Mouse (Mus musculus): ENCODE results near the gene Lrrc17. TPM values are rescaled to one million over a fixed set of nuclear protein-coding genes. Genes with fewer than 3 reads are reported as not detected.

Gene Lrrc17
- 85.1 and 88.5 TPM in 2 replicates for polyA plus RNA-seq (2016; fragmentation: Nextera tagmentation; extraction: Ambion mirVana)

GRCm38 (mm10) chr5:21543409-21544201 lies at the start of gene Lrrc17:
Gene Lrrc17, plus strand, starts transcription at chr5:21543559.
- Histone ChIP-seq H3K9me3 (no peaks in the 10 kb centered on the region), H3K9ac (peak within 1 kb of the TSS; percentile 52), H3K4me2 (replicated peaks) (peak within 1 kb of the TSS; percentile 49), H3K4me3 (peak within 1 kb of the TSS; percentile 46), H3K36me3 (peaks cover 15% of the 10 kb centered on the region), H3K4me1 (peaks cover 28% of the 10 kb centered on the region; the same call in 1 of the 2 replicates), H3K27me3 (no peaks in the 10 kb centered on the region), H3K27ac (peak within 1 kb of the TSS; percentile 92)
- WGBS: 22% methylated on average over 17 of the region's 17 CpGs
- peak; percentile 92 for ATAC-seq (ENCODE audit: insufficient number of reproducible peaks, insufficient read depth, low FRiP score, low TSS enrichment)

- H3K27me3 ChIP-seq: no peaks in the 10 kb centered on the region
- H3K27ac ChIP-seq: no peak overlapping the region
- H3K9ac ChIP-seq: no peak overlapping the region
- H3K4me3 ChIP-seq: no peak overlapping the region
- no peaks in the 10 kb centered on the region for H3K9me3 ChIP-seq
- H3K4me1 ChIP-seq: peaks cover 32% of the 10 kb centered on the region
- no peak overlapping the region for H3K4me2 ChIP-seq (replicated peaks)
- 28% methylated on average over 3 of the region's 3 CpGs for WGBS
- no peaks in the 10 kb centered on the region for H3K36me3 ChIP-seq
- ATAC-seq (ENCODE audit: insufficient number of reproducible peaks, insufficient read depth, low FRiP score, low TSS enrichment): no peak
Measured at GRCm38 (mm10) chr5:21494781-21495180, 48.6 kb upstream of the Lrrc17 start.

GRCm38 (mm10) chr5:21496321-21496720 lies 47.0 kb upstream of the Lrrc17 start:
- peaks cover 28% of the 10 kb centered on the region for H3K4me1 ChIP-seq
- no peak overlapping the region for H3K9ac ChIP-seq
- H3K27me3 ChIP-seq: no peaks in the 10 kb centered on the region
- WGBS: 28% methylated on average over 6 of the region's 6 CpGs
- H3K36me3 ChIP-seq: no peaks in the 10 kb centered on the region
- no peak overlapping the region for H3K4me3 ChIP-seq
- no peak overlapping the region for H3K4me2 ChIP-seq (replicated peaks)
- no peaks in the 10 kb centered on the region for H3K9me3 ChIP-seq
- H3K27ac ChIP-seq: peak overlapping the region; percentile 75
- ATAC-seq (ENCODE audit: insufficient number of reproducible peaks, insufficient read depth, low FRiP score, low TSS enrichment): 0 out of 2 replicates have a peak, but pooled peaks have one; percentile 18

- Histone ChIP-seq H3K27ac (peak overlapping the region; percentile 75), H3K9ac (no peak overlapping the region), H3K4me3 (no peak overlapping the region), H3K4me2 (replicated peaks) (no peak overlapping the region), H3K27me3 (no peaks in the 10 kb centered on the region), H3K36me3 (no peaks in the 10 kb centered on the region), H3K9me3 (no peaks in the 10 kb centered on the region), H3K4me1 (peaks cover 32% of the 10 kb centered on the region)
- ATAC-seq (ENCODE audit: insufficient number of reproducible peaks, insufficient read depth, low FRiP score, low TSS enrichment): no peak
- WGBS: 43% methylated on average over 3 of the region's 3 CpGs
Measured at GRCm38 (mm10) chr5:21496881-21497280, 46.5 kb upstream of the Lrrc17 start.

GRCm38 (mm10) chr5:21498490-21498889 lies 44.9 kb upstream of the Lrrc17 start:
- no peak overlapping the region for H3K9ac ChIP-seq
- no peak overlapping the region for H3K27ac ChIP-seq
- 88% methylated on average over 2 of the region's 2 CpGs for WGBS
- H3K9me3 ChIP-seq: no peaks in the 10 kb centered on the region
- H3K4me3 ChIP-seq: no peak overlapping the region
- H3K27me3 ChIP-seq: no peaks in the 10 kb centered on the region
- ATAC-seq (ENCODE audit: insufficient number of reproducible peaks, insufficient read depth, low FRiP score, low TSS enrichment): no peak
- H3K4me1 ChIP-seq: peaks cover 32% of the 10 kb centered on the region
- H3K36me3 ChIP-seq: no peaks in the 10 kb centered on the region
- no peak overlapping the region for H3K4me2 ChIP-seq (replicated peaks)

- no peaks in the 10 kb centered on the region for H3K27me3 ChIP-seq
- no peak overlapping the region for H3K27ac ChIP-seq
- no peaks in the 10 kb centered on the region for H3K9me3 ChIP-seq
- H3K4me2 ChIP-seq (replicated peaks): no peak overlapping the region
- H3K9ac ChIP-seq: no peak overlapping the region
- peaks cover 32% of the 10 kb centered on the region for H3K4me1 ChIP-seq
- ATAC-seq (ENCODE audit: insufficient number of reproducible peaks, insufficient read depth, low FRiP score, low TSS enrichment): no peak
- H3K4me3 ChIP-seq: no peak overlapping the region
- WGBS: 89% methylated on average over 11 of the region's 11 CpGs
- no peaks in the 10 kb centered on the region for H3K36me3 ChIP-seq
Measured at GRCm38 (mm10) chr5:21498925-21499324, 44.4 kb upstream of the Lrrc17 start.

GRCm38 (mm10) chr5:21500133-21500532 lies 43.2 kb upstream of the Lrrc17 start:
- no peaks in the 10 kb centered on the region for H3K9me3 ChIP-seq

GRCm38 (mm10) chr5:21500941-21501340 lies 42.4 kb upstream of the Lrrc17 start:
- Histone ChIP-seq H3K27ac (0 out of 2 replicates have a peak overlapping the region, but pooled peaks have one; percentile 26), H3K4me1 (peaks cover 22% of the 10 kb centered on the region), H3K4me2 (replicated peaks) (no peak overlapping the region), H3K9me3 (no peaks in the 10 kb centered on the region), H3K9ac (no peak overlapping the region), H3K36me3 (no peaks in the 10 kb centered on the region), H3K4me3 (no peak overlapping the region), H3K27me3 (no peaks in the 10 kb centered on the region)
- WGBS: 83% methylated on average over 2 of the region's 2 CpGs
- ATAC-seq (ENCODE audit: insufficient number of reproducible peaks, insufficient read depth, low FRiP score, low TSS enrichment): no peak

More at GRCm38 (mm10) chr5:21500133-21500532, 43.2 kb upstream of the Lrrc17 start:
- H3K4me2 ChIP-seq (replicated peaks): no peak overlapping the region
- 80% methylated on average over 10 of the region's 10 CpGs for WGBS
- no peaks in the 10 kb centered on the region for H3K36me3 ChIP-seq
- no peak overlapping the region for H3K27ac ChIP-seq
- ATAC-seq (ENCODE audit: insufficient number of reproducible peaks, insufficient read depth, low FRiP score, low TSS enrichment): no peak
- peaks cover 29% of the 10 kb centered on the region for H3K4me1 ChIP-seq
- H3K27me3 ChIP-seq: no peaks in the 10 kb centered on the region
- H3K4me3 ChIP-seq: no peak overlapping the region
- H3K9ac ChIP-seq: no peak overlapping the region

- peaks cover 16% of the 10 kb centered on the region; the same call in 1 of the 2 replicates for H3K4me1 ChIP-seq
- 65% methylated on average over 13 of the region's 13 CpGs for WGBS
- ATAC-seq (ENCODE audit: insufficient number of reproducible peaks, insufficient read depth, low FRiP score, low TSS enrichment): no peak
- no peak overlapping the region for H3K4me3 ChIP-seq
- H3K4me2 ChIP-seq (replicated peaks): no peak overlapping the region
- no peaks in the 10 kb centered on the region for H3K27me3 ChIP-seq
- H3K36me3 ChIP-seq: no peaks in the 10 kb centered on the region
- H3K9ac ChIP-seq: no peak overlapping the region
- H3K27ac ChIP-seq: no peak overlapping the region
- H3K9me3 ChIP-seq: no peaks in the 10 kb centered on the region
Measured at GRCm38 (mm10) chr5:21502936-21503610, 40.3 kb upstream of the Lrrc17 start.

GRCm38 (mm10) chr5:21505159-21505558 lies 38.2 kb upstream of the Lrrc17 start:
- no peak overlapping the region for H3K9ac ChIP-seq
- H3K27me3 ChIP-seq: no peaks in the 10 kb centered on the region
- H3K4me3 ChIP-seq: no peak overlapping the region
- 85% methylated on average over 8 of the region's 8 CpGs for WGBS
- H3K4me1 ChIP-seq: peaks cover 20% of the 10 kb centered on the region; the same call in 1 of the 2 replicates
- no peak overlapping the region for H3K27ac ChIP-seq
- no peak for ATAC-seq (ENCODE audit: insufficient number of reproducible peaks, insufficient read depth, low FRiP score, low TSS enrichment)
- H3K36me3 ChIP-seq: no peaks in the 10 kb centered on the region
- H3K4me2 ChIP-seq (replicated peaks): no peak overlapping the region
- H3K9me3 ChIP-seq: no peaks in the 10 kb centered on the region

GRCm38 (mm10) chr5:21506887-21507286 lies 36.5 kb upstream of the Lrrc17 start:
- no peaks in the 10 kb centered on the region for H3K9me3 ChIP-seq
- H3K27ac ChIP-seq: 0 out of 2 replicates have a peak overlapping the region, but pooled peaks have one; percentile 51
- WGBS: 34% methylated on average over 1 of the region's 1 CpGs
- H3K4me3 ChIP-seq: no peak overlapping the region
- no peaks in the 10 kb centered on the region for H3K36me3 ChIP-seq
- H3K4me1 ChIP-seq: 0 out of 2 replicates have a peak, but pooled peaks cover 11% of the 10 kb centered on the region
- no peak overlapping the region for H3K9ac ChIP-seq
- H3K4me2 ChIP-seq (replicated peaks): no peak overlapping the region
- 0 out of 2 replicates have a peak, but pooled peaks have one; percentile 63 for ATAC-seq (ENCODE audit: insufficient number of reproducible peaks, insufficient read depth, low FRiP score, low TSS enrichment)
- no peaks in the 10 kb centered on the region for H3K27me3 ChIP-seq

Measured in embryonic facial prominence, embryonic 12.5 days (tissue).